Mouse (Mus musculus) MEL (cell line): Measurements from ENCODE around the gene Top3a.

ENCODE experiments used
- CTCF ChIP-seq, 3 experiments: IDR thresholded peaks in 2 of 3; conservative IDR thresholded peaks in 1 of 3; 2 replicates each; pipeline ENCODE4 v1.5.1; 2011 to 2012; ENCODE audit warnings: low read length in 3 of 3, low read depth in 2 of 3, mild to moderate bottlenecking in 2 of 3, improper control_type of control experiment in 1 of 3, inconsistent platforms in 1 of 3, mixed read lengths in 1 of 3, moderate library complexity in 1 of 3; ENCODE audit not compliant: control insufficient read depth in 1 of 3, insufficient read depth in 1 of 3, poor library complexity in 1 of 3, severe bottlenecking in 1 of 3
- GATA1 ChIP-seq: IDR thresholded peaks from 2 replicates; pipeline ENCODE4 v1.6.1; 2011; ENCODE audit warnings: low read depth, low read length, improper control_type of control experiment
- MAX ChIP-seq: IDR thresholded peaks from 2 replicates; pipeline ENCODE4 v1.6.1; 2011; ENCODE audit warnings: low read length, improper control_type of control experiment
- POLR2AphosphoS2 ChIP-seq: IDR thresholded peaks from 2 replicates; pipeline ENCODE4 v1.6.1; 2011; ENCODE audit warnings: low read length, improper control_type of control experiment
- ZC3H11A ChIP-seq: IDR thresholded peaks from 2 replicates; pipeline ENCODE4 v1.6.1; 2012; ENCODE audit warnings: low read depth, mild to moderate bottlenecking, inconsistent platforms, low read length, improper control_type of control experiment

DNA sequence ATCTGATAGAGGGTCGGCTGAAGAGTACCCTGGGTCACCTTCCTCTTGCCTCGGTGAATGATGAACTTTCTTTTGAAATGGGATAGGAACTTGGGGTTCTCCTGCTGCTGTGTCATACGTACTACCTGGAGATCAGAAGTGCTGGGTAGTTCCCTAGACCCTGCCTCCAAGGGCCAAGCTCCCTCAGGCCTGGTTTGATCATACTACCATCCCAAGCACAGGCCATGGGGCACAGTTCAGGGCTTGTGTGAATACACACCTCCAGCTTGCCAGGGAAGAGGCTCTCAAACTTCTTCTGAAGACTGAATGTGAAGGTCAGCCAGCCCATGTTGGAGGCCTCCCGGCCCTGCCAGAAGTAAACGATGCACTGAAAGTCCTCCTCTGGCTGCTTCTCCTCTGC, 61.3 kb downstream of the Top3a start:
- TF ChIP-seq ZC3H11A (no peak), CTCF (IDR thresholded peaks at IDR 0.05 in 2 of 3, conservative IDR thresholded peaks at IDR 0.05 in 1 of 3; ENCODE audit: control insufficient read depth in 1 of 3, insufficient read depth in 1 of 3, low read depth in 2 of 3, low read length in 3 of 3, poor library complexity in 1 of 3, severe bottlenecking in 1 of 3) (no peak), POLR2AphosphoS2 (no peak), GATA1 (no peak), MAX (no peak)
